Mouse (Mus musculus) intestine, embryonic 15.5 days (tissue): ENCODE results near the gene Klk9. TPM values are rescaled to one million over a fixed set of nuclear protein-coding genes. Genes with fewer than 3 reads are reported as not detected.

ENCODE experiments used
- ATAC-seq: fragments of 200-750 bp; cut with Nextera tagmentation; 2 replicates; pipeline ENCODE4 v1.8.0; 2017; ENCODE audit warnings: moderate TSS enrichment, moderate library complexity
- H3K27ac ChIP-seq: fragments of 300-500 bp; sonication (generic); 2 replicates; pipeline ENCODE4 v1.5.1; 2015; ENCODE audit warnings: mild to moderate bottlenecking, inconsistent platforms
- H3K27me3 ChIP-seq: fragments of 300-500 bp; sonication (generic); replicated peaks from 2 replicates; pipeline ENCODE4 v1.6.1; 2015; ENCODE audit warnings: inconsistent platforms
- H3K36me3 ChIP-seq: fragments of 300-500 bp; sonication (generic); 2 replicates; pipeline ENCODE4 v1.6.1; 2015; ENCODE audit warnings: inconsistent platforms
- H3K4me1 ChIP-seq: fragments of 300-500 bp; sonication (generic); replicated peaks from 2 replicates; pipeline ENCODE4 v1.6.1; 2015; ENCODE audit warnings: inconsistent platforms
- H3K4me2 ChIP-seq: fragments of 300-500 bp; sonication (generic); replicated peaks from 2 replicates; pipeline ENCODE4 v1.6.1; 2015; ENCODE audit warnings: mild to moderate bottlenecking, inconsistent platforms
- H3K4me3 ChIP-seq: fragments of 300-500 bp; sonication (generic); replicated peaks from 2 replicates; pipeline ENCODE4 v1.5.1; 2015; ENCODE audit warnings: inconsistent platforms
- H3K9ac ChIP-seq: fragments of 300-500 bp; sonication (generic); 2 replicates; pipeline ENCODE4 v1.6.1; 2015; ENCODE audit warnings: inconsistent platforms
- H3K9me3 ChIP-seq: fragments of 300-500 bp; sonication (generic); 2 replicates; pipeline ENCODE4 v1.6.1; 2016; ENCODE audit warnings: inconsistent platforms
- WGBS: fragments of 180-500 bp; shearing (Covaris S2); methylation state at CpG from one replicate; pipeline ENCODE4 v1.1.7; 2015; 5-methylcytosine and 5-hydroxymethylcytosine counted together
- polyA plus RNA-seq: library from polyadenylated mRNA; unstranded; fragments of >200 nt; fragmentation: Nextera tagmentation; extraction: Ambion mirVana; gene quantifications from 2 replicates; pipeline ENCODE4 v1.2.1, GENCODE M21; 2015

Klk9 gene
- polyA plus RNA-seq, 1 experiment from 2014 or later, result not detected

DNA sequence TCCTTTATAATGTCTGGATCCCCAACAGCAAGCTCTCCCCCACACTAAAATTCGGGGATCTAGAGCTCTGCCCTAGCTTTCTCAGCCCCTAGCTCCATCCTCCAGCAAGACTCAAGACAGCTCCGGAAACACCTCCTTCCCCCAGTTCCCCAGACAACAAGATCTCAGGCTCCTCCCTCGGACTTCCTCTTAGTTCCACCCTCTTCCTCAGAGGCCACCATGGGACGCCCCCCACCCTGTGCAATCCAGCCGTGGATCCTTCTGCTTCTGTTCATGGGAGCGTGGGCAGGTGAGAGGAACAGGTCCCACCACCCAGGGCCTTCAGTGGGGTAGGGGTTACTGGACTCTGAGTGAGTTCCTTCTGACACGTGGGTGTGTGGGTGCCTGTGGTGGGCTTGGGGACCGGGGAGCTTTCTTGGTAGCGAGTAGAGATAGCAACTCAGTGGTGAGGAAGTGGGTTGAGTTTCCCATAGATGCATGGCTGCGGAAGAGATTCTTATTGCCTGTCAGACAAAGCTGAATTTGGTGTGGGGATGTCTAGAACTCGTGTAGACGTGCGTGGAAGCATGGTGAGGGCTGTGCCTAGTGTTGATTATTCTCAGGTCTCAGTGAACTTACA lies 6.3 kb downstream of the Klk9 start:
- peak overlapping the region; percentile 24; the same call in 1 of the 2 replicates for H3K9ac ChIP-seq
- H3K36me3 ChIP-seq, result no peaks in the 10 kb centered on the region
- peak; percentile 27; the same call in 1 of the 2 replicates for ATAC-seq
- no peaks in the 10 kb centered on the region; the same call in 1 of the 2 replicates for H3K27me3 ChIP-seq
- H3K4me1 ChIP-seq, result 0 out of 2 replicates have a peak, but pooled peaks cover 5% of the 10 kb centered on the region
- peak overlapping the region; percentile 84 for H3K4me2 ChIP-seq
- 34% methylated on average over 13 of the region's 13 CpGs for WGBS
- peak overlapping the region; percentile 45 for H3K4me3 ChIP-seq
- H3K9me3 ChIP-seq, result no peaks in the 10 kb centered on the region
- no peak overlapping the region for H3K27ac ChIP-seq

- Histone ChIP-seq H3K9me3 (no peaks in the 10 kb centered on the region), H3K27ac (no peak overlapping the region), H3K4me3 (no peak overlapping the region), H3K4me1 (0 out of 2 replicates have a peak, but pooled peaks cover 5% of the 10 kb centered on the region), H3K36me3 (no peaks in the 10 kb centered on the region), H3K9ac (no peak overlapping the region), H3K27me3 (no peaks in the 10 kb centered on the region; the same call in 1 of the 2 replicates), H3K4me2 (no peak overlapping the region)
- no peak for ATAC-seq
- 80% methylated on average over 7 of the region's 7 CpGs for WGBS
Measured at GRCm38 (mm10) chr7:43799876-43800275, 8.2 kb downstream of the Klk9 start.

DNA sequence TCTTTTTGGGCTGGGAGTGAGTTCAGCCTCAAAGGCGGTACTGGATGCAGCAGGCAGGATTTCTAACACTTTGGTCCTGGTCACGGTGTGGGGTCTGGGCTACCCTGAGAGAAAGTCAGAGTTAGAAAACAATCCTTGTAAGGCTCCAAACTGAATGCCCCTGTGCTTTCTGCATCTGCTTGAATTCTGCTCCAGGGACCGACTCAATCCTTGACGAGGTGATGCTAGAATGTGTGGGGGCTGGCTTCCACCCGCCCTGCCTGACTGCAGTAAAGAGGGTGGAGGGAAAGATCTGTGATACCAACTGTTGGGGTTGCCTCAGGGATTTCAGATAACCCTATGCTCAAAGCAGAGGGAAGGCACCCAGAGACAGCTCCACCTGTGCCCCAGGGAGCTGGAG lies 19.3 kb downstream of the Klk9 start, which contains the start of gene Klk7:
Gene Klk7 (plus strand): TSS at position 301 of the 400 bp plus-strand sequence.
- no peaks in the 10 kb centered on the region for H3K27me3 ChIP-seq
- 44% methylated on average over 5 of the region's 5 CpGs for WGBS
- H3K27ac ChIP-seq, result no peak within 1 kb of the TSS
- no peak within 1 kb of the TSS for H3K9ac ChIP-seq
- H3K4me1 ChIP-seq, result no peaks in the 10 kb centered on the region
- H3K4me2 ChIP-seq, result no peak within 1 kb of the TSS
- H3K4me3 ChIP-seq, result no peak within 1 kb of the TSS
- no peaks in the 10 kb centered on the region for H3K9me3 ChIP-seq
- no peak for ATAC-seq
- no peaks in the 10 kb centered on the region for H3K36me3 ChIP-seq

DNA sequence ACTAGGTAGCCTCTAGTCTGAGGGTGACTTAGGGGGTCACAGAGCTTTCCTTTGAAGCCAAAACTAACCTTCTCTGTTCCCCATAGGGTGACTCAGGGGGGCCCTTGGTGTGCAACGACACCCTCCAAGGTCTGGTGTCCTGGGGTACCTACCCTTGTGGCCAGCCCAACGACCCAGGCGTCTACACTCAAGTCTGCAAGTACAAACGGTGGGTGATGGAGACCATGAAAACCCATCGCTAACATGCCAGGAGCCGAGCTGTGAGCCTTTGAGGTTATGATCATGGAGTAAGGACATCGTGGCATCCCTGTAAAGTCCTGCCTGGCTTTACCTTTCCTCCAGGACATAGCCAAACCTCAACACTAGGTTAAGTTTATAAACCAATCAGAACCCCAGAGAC lies 23.5 kb downstream of the Klk9 start:
- no peak for ATAC-seq
- H3K4me3 ChIP-seq, result no peak overlapping the region

DNA sequence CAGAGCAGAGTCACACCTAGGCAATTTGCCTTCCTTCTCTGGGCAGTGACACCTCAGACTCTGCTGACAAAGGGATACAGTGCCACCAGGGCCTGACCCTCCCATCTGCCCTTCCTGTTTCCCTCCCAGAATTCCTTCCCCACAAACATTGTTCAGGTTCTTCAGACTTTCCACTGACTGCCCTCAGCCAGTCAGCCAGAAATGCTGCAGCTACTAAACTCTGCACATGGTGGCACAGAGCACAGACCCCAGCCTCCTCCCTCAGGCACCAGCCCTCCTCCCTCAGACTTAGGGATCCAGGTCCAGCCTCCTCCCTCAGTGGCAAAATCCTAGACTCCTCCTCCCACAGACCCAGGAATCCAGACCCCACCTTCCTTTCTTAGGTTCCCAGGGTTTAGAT lies 25.1 kb downstream of the Klk9 start:
- Histone ChIP-seq H3K9me3 (no peaks in the 10 kb centered on the region), H3K4me2 (no peak overlapping the region), H3K4me3 (no peak overlapping the region), H3K36me3 (no peaks in the 10 kb centered on the region), H3K27me3 (no peaks in the 10 kb centered on the region), H3K4me1 (no peaks in the 10 kb centered on the region), H3K9ac (no peak overlapping the region), H3K27ac (no peak overlapping the region)
- no peak for ATAC-seq

More for the DNA sequence above, 23.5 kb downstream of the Klk9 start:
- H3K4me2 ChIP-seq, result no peak overlapping the region
- 84% methylated on average over 7 of the region's 7 CpGs for WGBS
- H3K36me3 ChIP-seq, result no peaks in the 10 kb centered on the region
- no peak overlapping the region for H3K9ac ChIP-seq
- H3K27ac ChIP-seq, result no peak overlapping the region
- no peaks in the 10 kb centered on the region for H3K27me3 ChIP-seq
- no peaks in the 10 kb centered on the region for H3K4me1 ChIP-seq
- no peaks in the 10 kb centered on the region for H3K9me3 ChIP-seq

GRCm38 (mm10) chr7:43821581-43821980 lies 29.9 kb downstream of the Klk9 start:
- no peak for ATAC-seq
- Histone ChIP-seq H3K36me3 (no peaks in the 10 kb centered on the region), H3K4me2 (no peak overlapping the region), H3K4me1 (no peaks in the 10 kb centered on the region), H3K4me3 (no peak overlapping the region), H3K27me3 (no peaks in the 10 kb centered on the region), H3K9me3 (no peaks in the 10 kb centered on the region), H3K27ac (no peak overlapping the region), H3K9ac (no peak overlapping the region)
- WGBS, result 89% methylated on average over 7 of the region's 7 CpGs

GRCm38 (mm10) chr7:43824199-43824598 lies 32.5 kb downstream of the Klk9 start, which contains the start of gene Klk6:
Gene Klk6 (plus strand): TSS chr7:43824499.
- Histone ChIP-seq H3K9me3 (no peaks in the 10 kb centered on the region), H3K4me1 (no peaks in the 10 kb centered on the region), H3K27ac (no peak within 1 kb of the TSS), H3K27me3 (no peaks in the 10 kb centered on the region), H3K4me3 (no peak within 1 kb of the TSS), H3K9ac (no peak within 1 kb of the TSS), H3K4me2 (no peak within 1 kb of the TSS), H3K36me3 (no peaks in the 10 kb centered on the region)
- ATAC-seq, result no peak
- WGBS, result 81% methylated on average over 10 of the region's 10 CpGs

DNA sequence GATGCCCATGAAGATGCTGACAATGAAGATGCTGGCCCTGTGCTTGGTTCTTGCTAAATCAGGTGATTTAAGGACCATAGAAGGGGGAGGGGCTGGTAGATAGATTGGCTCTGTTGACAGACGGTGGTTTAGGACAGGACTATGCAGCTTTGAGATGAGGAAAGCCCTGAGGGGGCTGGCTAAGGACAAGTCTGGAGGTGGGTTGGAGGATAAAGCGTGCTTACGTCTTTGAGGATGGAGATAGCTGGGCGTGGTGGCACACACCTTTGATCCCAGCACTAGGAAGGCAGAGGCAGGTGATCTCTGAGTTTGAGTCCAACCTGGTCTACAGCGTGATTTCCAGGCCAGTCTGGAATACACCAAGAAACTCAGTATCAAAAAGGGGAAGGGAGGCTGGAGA lies 34.4 kb downstream of the Klk9 start:
- Histone ChIP-seq H3K9me3 (no peaks in the 10 kb centered on the region), H3K27ac (no peak overlapping the region), H3K4me2 (no peak overlapping the region), H3K4me3 (no peak overlapping the region), H3K27me3 (no peaks in the 10 kb centered on the region), H3K9ac (no peak overlapping the region), H3K36me3 (no peaks in the 10 kb centered on the region), H3K4me1 (no peaks in the 10 kb centered on the region)
- WGBS, result 83% methylated on average over 5 of the region's 5 CpGs
- no peak for ATAC-seq

GRCm38 (mm10) chr7:43827706-43828105 lies 36.0 kb downstream of the Klk9 start:
- no peak overlapping the region for H3K4me3 ChIP-seq
- ATAC-seq, result 0 out of 2 replicates have a peak, but pooled peaks have one; percentile 43
- no peaks in the 10 kb centered on the region for H3K4me1 ChIP-seq
- no peaks in the 10 kb centered on the region for H3K36me3 ChIP-seq
- 76% methylated on average over 4 of the region's 4 CpGs for WGBS
- no peak overlapping the region for H3K9ac ChIP-seq
- H3K9me3 ChIP-seq, result no peaks in the 10 kb centered on the region
- no peak overlapping the region for H3K27ac ChIP-seq
- no peaks in the 10 kb centered on the region for H3K27me3 ChIP-seq
- no peak overlapping the region for H3K4me2 ChIP-seq

- no peaks in the 10 kb centered on the region for H3K36me3 ChIP-seq
- 87% methylated on average over 8 of the region's 8 CpGs for WGBS
- H3K4me3 ChIP-seq, result no peak overlapping the region
- H3K4me1 ChIP-seq, result no peaks in the 10 kb centered on the region
- no peak overlapping the region for H3K4me2 ChIP-seq
- H3K9me3 ChIP-seq, result no peaks in the 10 kb centered on the region
- H3K27me3 ChIP-seq, result no peaks in the 10 kb centered on the region
- H3K27ac ChIP-seq, result no peak overlapping the region
- H3K9ac ChIP-seq, result no peak overlapping the region
- ATAC-seq, result no peak
Measured at GRCm38 (mm10) chr7:43829006-43829405, 37.3 kb downstream of the Klk9 start.

DNA sequence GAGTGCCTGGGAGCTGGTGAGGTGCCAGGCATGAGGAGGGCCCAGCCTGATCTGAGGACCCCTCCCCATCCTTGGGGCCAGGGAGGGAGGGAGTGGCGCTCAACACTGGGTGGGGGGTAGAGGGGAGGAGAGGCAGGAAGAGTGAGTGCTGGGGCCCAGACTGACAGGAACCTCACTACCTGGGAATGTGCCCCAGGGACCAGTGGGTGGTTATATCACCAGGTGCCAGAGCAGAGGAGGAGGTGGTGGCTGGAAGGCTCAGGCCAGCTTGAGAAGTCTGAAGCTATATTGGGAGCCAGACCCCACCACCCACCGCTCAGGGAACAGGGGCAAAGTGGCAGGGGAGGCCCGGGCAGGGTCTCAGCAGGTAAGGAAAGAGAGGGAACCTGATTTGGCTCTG lies 50.0 kb downstream of the Klk9 start, which contains the start of gene Klk5:
Gene Klk5 (plus strand): TSS at position 271 of the 400 bp plus-strand sequence.
- no peak within 1 kb of the TSS for H3K4me2 ChIP-seq
- no peak within 1 kb of the TSS for H3K27ac ChIP-seq
- H3K36me3 ChIP-seq, result no peaks in the 10 kb centered on the region
- no peak within 1 kb of the TSS for H3K4me3 ChIP-seq
- H3K9me3 ChIP-seq, result no peaks in the 10 kb centered on the region
- 41% methylated on average over 3 of the region's 3 CpGs for WGBS
- no peak for ATAC-seq
- H3K4me1 ChIP-seq, result no peaks in the 10 kb centered on the region
- no peaks in the 10 kb centered on the region for H3K27me3 ChIP-seq
- H3K9ac ChIP-seq, result no peak within 1 kb of the TSS

GRCm38 (mm10) chr7:43843801-43844200 lies 52.1 kb downstream of the Klk9 start:
- Histone ChIP-seq H3K9ac (no peak overlapping the region), H3K9me3 (no peaks in the 10 kb centered on the region)
- ATAC-seq, result no peak

More at GRCm38 (mm10) chr7:43843801-43844200, 52.1 kb downstream of the Klk9 start:
- Histone ChIP-seq H3K4me3 (no peak overlapping the region), H3K4me1 (no peaks in the 10 kb centered on the region), H3K27me3 (no peaks in the 10 kb centered on the region), H3K36me3 (no peaks in the 10 kb centered on the region), H3K4me2 (no peak overlapping the region), H3K27ac (no peak overlapping the region)
- 95% methylated on average over 4 of the region's 4 CpGs for WGBS
